Mouse (Mus musculus): Measurements from ENCODE around the gene Dnajc11. TPM values are rescaled to one million over a fixed set of nuclear protein-coding genes. Genes with fewer than 3 reads are reported as not detected.

The Dnajc11 gene
- polyA plus RNA-seq, 1 experiment = 60.8 TPM

GRCm38 (mm10) chr4:151919900-151920643 is 13.4 kb upstream of the Dnajc11 start:
- WGBS = 33% methylated on average over 16 of the region's 16 CpGs
- DNase-seq (ENCODE audit: low read depth, low spot score) = no peak

DNA sequence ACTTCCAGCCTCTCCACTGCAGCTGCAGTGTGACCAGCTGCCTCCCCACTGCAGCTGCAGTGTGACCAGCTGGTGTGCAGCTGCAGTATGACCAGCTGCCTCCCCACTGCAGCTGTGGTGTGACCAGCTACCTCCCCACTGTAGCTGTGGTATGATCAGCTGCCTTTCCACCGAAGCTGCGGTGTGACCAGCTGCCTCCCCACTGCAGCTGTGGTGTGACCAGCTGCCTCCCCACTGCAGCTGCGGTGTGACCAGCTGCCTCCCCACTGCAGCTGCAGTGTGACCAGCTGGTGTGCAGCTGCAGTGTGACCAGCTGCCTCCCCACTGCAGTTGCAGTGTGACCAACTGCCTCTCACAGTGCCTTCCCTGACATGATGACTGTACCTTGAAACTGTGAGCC is 11.4 kb upstream of the Dnajc11 start:
- WGBS = 87% methylated on average over 3 of the region's 3 CpGs

GRCm38 (mm10) chr4:151932576-151933504 is 651 bp upstream of the Dnajc11 start:
- 68% methylated on average over 13 of the region's 13 CpGs for WGBS
- DNase-seq (ENCODE audit: low read depth, low spot score) = no peak

More for the DNA sequence above, 11.4 kb upstream of the Dnajc11 start:
- DNase-seq (ENCODE audit: low read depth, low spot score) = no peak

DNA sequence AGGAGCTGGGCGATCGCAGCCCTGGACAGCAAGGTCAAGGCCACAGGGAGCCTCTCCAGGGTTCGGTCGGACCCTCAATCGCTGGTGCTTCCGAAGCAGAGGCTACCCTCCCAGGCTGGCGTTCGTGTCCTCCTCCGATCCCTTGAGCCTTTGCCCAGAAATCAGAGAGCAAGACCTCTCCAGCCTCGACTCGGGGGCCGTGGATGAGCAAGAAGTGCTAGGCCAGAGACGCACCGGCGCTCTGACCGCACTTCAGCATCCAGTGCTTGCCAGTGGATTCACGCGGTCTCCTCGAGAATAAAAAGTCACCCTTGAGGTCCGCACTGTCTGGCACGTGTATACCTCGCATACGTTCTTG is 703 bp downstream of the Dnajc11 start:
- 1% methylated on average over 23 of the region's 23 CpGs for WGBS
- no peak for DNase-seq (ENCODE audit: low read depth, low spot score)

DNA sequence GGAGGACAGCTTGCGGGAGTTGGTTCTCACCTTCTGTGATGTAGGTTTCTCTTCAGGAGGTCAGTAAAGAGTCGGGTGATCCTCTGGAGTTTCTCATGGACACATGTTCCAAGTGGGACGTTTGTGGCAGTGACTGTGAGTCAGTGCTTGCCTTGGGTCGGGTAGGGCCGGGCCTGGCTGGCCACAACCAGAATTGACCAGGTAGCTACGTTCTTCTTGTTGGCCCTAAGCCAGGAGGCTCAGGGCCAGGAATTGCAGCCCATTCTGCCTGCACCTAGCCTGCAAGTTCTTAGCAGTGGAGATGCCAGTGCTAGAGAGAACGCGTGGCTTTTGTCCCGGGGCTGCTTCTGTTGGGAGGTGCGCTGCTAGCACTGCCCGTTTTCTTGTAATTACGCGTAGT is 4.0 kb downstream of the Dnajc11 start:
- peak; percentile 58 for DNase-seq (ENCODE audit: low read depth, low spot score)
- WGBS = 44% methylated on average over 13 of the region's 13 CpGs

DNA sequence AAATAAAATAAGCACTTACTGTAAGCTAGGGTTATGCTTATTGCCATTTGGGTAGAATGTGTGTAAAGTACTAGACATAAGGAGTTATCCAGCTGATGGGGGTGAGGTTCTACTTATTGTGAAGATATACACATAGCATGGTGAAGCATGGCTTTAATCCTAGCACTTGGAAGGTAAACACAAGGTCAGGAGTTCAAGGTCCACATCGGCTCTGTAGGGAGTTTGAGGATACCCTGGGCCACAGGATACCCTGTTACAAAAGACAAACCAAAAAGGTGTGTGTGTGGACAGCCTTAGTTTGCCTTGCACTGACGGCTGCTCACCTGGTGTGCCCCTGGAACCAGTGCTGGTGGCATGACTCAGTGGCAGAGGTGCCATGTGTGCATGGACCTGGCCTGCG is 4.6 kb downstream of the Dnajc11 start:
- 72% methylated on average over 3 of the region's 3 CpGs for WGBS
- DNase-seq (ENCODE audit: low read depth, low spot score) = no peak

- DNase-seq (ENCODE audit: low read depth, low spot score) = no peak
- 82% methylated on average over 11 of the region's 11 CpGs for WGBS
These were observed 12.7 kb downstream of the Dnajc11 start for GRCm38 (mm10) chr4:151946211-151946610.

DNA sequence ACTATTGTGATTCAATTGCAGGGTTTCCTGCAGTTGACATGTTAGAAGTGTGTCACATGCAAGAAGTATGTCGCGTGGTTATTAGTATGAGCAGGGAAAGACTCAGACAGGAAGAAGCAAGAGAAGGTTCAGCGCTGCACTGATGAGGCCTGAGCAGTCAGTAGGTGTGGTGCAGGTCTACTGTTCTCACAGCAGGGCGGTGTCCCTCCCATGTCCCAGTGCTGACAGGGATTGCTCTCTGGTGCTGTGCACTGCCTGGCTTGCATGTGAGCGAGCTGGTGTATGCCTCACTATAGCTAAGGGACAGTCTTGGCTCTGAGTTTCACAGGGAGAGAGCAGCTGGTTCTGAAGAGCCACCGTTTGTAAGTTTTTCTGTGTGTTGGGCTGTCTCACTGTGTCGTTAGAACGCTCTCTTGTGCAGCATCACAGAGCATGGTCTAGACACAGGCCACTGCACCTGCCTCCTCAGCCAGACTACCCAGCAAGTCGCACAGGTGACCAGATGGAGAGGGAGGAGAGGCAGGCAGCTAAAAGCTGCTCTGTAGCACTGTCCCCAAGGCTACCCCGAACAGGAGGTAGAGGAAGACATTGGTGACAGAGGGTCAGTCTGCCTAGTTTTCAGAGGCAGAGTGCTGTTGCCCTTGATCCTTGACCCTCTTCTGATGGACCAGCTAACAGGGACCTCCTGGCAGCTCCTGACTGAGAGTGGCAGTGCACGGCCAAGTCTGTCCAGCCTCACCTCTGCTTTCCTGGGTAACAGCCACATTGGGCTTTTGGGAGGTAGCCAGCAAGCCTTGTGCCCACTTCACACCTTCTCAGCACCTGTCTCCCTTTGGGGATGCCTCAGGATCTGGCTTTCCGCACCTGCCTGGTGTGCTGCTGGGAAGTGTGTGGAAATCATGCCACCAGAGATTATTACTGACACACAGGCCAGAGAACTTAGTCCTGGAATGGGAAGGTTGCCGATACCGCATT is 15.3 kb downstream of the Dnajc11 start:
- DNase-seq (ENCODE audit: low read depth, low spot score) = no peak

DNA sequence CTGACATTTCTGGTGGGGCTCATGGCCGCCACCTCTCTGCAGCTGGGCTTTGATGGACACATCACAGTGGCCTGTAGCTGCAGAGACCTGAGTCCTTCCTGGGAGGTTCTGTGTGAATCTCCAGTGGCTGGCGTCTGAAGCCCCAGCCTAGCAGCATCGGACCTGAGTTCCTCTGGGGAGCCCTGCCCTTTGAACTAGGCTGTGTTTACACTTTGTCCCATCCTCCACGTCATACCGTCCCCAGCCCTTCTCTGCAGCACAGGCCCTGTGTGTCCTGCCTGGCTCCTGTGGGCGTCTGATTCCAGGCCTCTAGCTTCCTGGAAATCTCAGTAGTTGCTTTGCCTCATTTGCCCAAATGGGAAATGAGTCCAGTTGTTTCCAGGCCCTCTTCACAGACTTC is 19.7 kb downstream of the Dnajc11 start:
- DNase-seq (ENCODE audit: low read depth, low spot score) = no peak
- 66% methylated on average over 6 of the region's 6 CpGs for WGBS

More for the DNA sequence above, 15.3 kb downstream of the Dnajc11 start:
- WGBS = 89% methylated on average over 14 of the region's 14 CpGs

DNA sequence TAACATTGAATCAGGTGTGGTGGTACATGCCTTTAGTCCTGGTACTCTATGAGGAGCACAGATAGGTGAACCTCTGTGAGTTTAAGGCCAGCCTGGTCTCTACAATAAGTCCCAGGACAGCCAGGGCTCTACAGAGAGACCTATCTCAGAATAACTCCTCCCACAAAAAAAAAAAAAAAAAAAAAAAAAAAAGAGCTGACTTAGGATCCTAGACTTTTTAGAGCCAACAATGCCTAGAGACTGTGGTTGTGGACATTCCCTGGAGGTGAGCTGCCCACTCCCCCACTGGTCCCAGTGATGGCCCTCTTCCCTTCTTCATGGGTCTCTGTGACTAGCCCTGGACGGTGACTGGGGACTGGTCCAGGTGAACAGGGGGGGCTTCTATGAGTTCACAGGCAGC is 22.3 kb downstream of the Dnajc11 start:
- 87% methylated on average over 1 of the region's 1 CpGs for WGBS
- DNase-seq (ENCODE audit: low read depth, low spot score) = no peak

- 77% methylated on average over 9 of the region's 9 CpGs for WGBS
- no peak for DNase-seq (ENCODE audit: low read depth, low spot score)
These were observed 24.3 kb downstream of the Dnajc11 start for GRCm38 (mm10) chr4:151957584-151958315.

DNA sequence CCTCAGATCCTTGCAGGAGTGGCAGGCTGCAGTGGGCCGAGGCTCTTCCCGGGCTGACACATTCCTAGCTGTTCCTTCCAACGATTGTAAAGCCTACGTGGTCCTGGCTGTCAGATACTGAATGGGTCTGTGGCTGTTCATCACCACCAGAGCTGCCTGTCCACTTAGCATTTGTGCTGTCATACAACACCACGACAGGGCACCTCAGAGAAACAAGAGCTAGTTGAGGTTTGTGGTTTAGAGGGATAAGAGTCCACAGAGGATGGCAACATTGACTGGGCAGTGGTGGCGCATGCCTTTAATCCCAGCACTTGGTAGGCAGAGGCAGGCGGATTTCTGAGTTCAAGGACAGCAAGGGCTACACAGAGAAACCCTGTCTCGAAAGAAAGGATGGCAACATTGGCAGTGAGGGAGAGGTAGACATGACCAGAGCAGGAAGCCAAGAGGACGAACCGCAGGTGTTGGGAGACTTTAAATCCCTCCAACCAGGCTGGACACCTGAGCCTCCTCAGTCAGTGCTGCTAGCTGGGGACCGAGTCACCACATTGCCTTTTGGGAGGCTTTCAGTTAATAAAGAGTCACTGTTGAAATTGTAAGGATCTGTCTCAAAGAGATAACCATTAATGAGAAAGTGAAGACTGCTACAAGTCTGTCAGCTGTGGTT is 26.5 kb downstream of the Dnajc11 start:
- DNase-seq (ENCODE audit: low read depth, low spot score) = no peak
- WGBS = 81% methylated on average over 11 of the region's 11 CpGs

GRCm38 (mm10) chr4:151960513-151960854 is 27.0 kb downstream of the Dnajc11 start:
- peak; percentile 32 for DNase-seq (ENCODE audit: low read depth, low spot score)
- WGBS = 30% methylated on average over 3 of the region's 3 CpGs

DNA sequence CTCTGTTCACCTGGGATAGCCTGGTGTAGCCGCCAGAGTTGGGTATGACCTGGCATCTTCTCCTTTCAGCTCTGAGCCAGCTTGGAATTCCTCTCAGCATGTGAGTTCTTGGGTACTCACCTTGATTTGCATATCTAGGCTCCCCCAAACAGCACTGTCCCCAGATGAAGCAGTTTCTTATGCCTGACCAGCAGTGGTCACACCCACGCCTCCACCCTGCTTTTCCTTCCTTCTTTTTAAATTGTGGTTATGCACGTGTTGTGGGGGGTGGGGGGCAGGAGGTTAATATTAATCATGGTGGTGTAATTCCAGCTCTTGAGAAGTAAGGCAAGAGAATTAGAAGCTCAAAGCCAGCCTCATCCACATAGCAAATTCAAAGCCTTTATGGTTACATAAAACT is 29.3 kb downstream of the Dnajc11 start:
- 81% methylated on average over 3 of the region's 3 CpGs for WGBS
- DNase-seq (ENCODE audit: low read depth, low spot score) = no peak

DNA sequence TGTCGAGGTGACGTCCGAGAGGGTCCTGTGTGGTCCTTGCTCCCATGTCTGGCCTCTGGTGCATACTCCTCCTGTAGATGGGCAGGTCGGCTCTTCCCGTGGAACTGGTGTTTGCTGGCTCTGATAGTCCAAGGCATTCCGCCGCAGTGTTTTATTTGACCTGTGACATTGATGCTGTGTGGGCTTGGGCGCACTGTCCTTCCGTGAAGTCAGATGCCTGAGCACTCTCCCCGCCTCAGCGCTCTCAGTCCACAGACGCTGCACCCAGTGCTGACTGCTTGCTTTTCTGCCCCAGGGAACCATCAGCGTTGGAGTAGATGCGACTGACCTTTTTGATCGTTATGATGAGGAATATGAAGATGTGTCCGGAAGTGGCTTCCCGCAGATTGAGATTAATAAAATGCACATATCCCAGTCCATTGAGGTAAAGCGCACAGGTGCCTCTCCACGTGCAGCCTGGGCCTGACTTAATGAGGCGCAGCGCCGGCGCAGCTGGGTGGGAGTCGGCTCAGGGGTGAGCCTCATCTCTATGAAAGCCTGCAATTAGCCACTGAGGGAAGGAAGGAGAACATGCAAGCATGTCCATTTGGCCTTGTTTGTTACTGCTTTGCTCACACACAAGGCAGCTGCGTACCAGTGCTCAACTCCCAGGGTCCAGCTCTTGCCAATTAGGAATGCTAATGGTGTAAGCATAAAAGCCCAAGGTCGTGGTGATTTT is 34.9 kb downstream of the Dnajc11 start:
- no peak for DNase-seq (ENCODE audit: low read depth, low spot score)
- WGBS = 93% methylated on average over 26 of the region's 26 CpGs

GRCm38 (mm10) chr4:151972221-151972967 is 38.9 kb downstream of the Dnajc11 start:
- WGBS = 72% methylated on average over 10 of the region's 10 CpGs
- DNase-seq (ENCODE audit: low read depth, low spot score) = no peak

- no peak for DNase-seq (ENCODE audit: low read depth, low spot score)
- WGBS = 95% methylated on average over 3 of the region's 3 CpGs
These were observed 42.0 kb downstream of the Dnajc11 start for GRCm38 (mm10) chr4:151975441-151975840.

All from large intestine, adult 2 months (tissue).